Mouse (Mus musculus) midbrain, embryonic 16.5 days (tissue): ENCODE results near the gene 4930579F01Rik. TPM values are rescaled to one million over a fixed set of nuclear protein-coding genes. Genes with fewer than 3 reads are reported as not detected.

Experiments
- ATAC-seq: fragments of 200-750 bp; cut with Nextera tagmentation; 2 replicates; pipeline ENCODE4 v1.8.0; 2017; ENCODE audit warnings: moderate TSS enrichment
- H3K27ac ChIP-seq: fragments of 300-500 bp; sonication (generic); 2 replicates; pipeline ENCODE4 v1.5.1; 2014; ENCODE audit warnings: mild to moderate bottlenecking, low read length, mixed read lengths
- H3K27me3 ChIP-seq: fragments of 300-500 bp; sonication (generic); 2 replicates; pipeline ENCODE4 v1.6.1; 2014; ENCODE audit warnings: low read depth, low read length, mixed read lengths; ENCODE audit not compliant: control insufficient read depth, insufficient read depth
- H3K36me3 ChIP-seq: fragments of 300-500 bp; sonication (generic); 2 replicates; pipeline ENCODE4 v1.6.1; 2014; ENCODE audit warnings: mild to moderate bottlenecking, low read length, moderate library complexity, mixed read lengths; ENCODE audit not compliant: control insufficient read depth, insufficient read depth
- H3K4me1 ChIP-seq: fragments of 300-500 bp; sonication (generic); 2 replicates; pipeline ENCODE4 v1.6.1; 2014; ENCODE audit warnings: mild to moderate bottlenecking, low read length, mixed read lengths; ENCODE audit not compliant: control insufficient read depth, insufficient read depth
- H3K4me2 ChIP-seq: fragments of 300-500 bp; sonication (generic); 2 replicates; pipeline ENCODE4 v1.6.1; 2014; ENCODE audit warnings: mild to moderate bottlenecking, low read length, mixed read lengths
- H3K4me3 ChIP-seq: fragments of 300-500 bp; sonication (generic); 2 replicates; pipeline ENCODE4 v1.5.1; 2014; ENCODE audit warnings: low read depth, mild to moderate bottlenecking, low read length, moderate library complexity, mixed read lengths
- H3K9ac ChIP-seq: fragments of 300-500 bp; sonication (generic); 2 replicates; pipeline ENCODE4 v1.6.1; 2014; ENCODE audit warnings: low read depth, low read length, mixed read lengths
- H3K9me3 ChIP-seq: fragments of 300-500 bp; sonication (generic); replicated peaks from 2 replicates; pipeline ENCODE4 v1.6.1; 2014; ENCODE audit warnings: mild to moderate bottlenecking, low read length, mixed read lengths; ENCODE audit not compliant: control insufficient read depth, poor library complexity, severe bottlenecking
- WGBS: fragments of 180-500 bp; shearing (Covaris S2); extraction: QIAGEN DNeasy Blood & Tissue Kit; methylation state at CpG from one replicate; pipeline ENCODE4 v1.1.7; 2014; 5-methylcytosine and 5-hydroxymethylcytosine counted together
- polyA plus RNA-seq: library from polyadenylated mRNA; unstranded; fragments of >200 nt; fragmentation: Nextera tagmentation; extraction: Ambion mirVana; gene quantifications from 2 replicates; pipeline ENCODE4 v1.2.1, GENCODE M21; 2015

The 4930579F01Rik gene
- polyA plus RNA-seq, 1 experiment from 2014 or later = not detected

DNA sequence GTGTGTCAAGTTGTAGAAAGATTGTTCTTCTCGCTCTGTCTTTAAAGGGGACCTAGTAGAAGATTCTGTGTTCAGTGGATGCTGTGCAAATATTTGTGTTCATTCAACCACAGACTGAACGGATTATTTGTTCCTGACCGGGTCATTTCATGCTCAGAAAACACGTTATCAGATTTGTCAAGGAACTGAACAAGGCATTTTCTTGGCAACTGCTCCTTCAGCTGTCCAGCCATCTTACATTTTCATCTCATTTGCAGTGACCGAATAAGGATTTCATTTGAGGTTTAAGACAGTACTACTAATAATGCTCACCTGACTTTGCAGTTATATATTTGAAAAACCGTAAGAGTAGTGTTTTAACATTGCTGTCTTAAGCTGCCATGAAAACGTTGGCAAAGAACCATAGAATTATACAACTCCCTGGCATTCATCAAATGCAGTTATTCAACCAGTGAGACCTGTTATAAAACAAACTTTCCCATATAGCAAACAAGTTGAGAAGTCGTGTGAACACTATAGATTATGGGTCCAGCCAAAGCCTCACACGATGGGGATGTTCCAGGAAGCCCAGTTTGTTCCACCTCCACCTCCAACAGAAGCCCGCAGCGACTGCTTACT is 43.0 kb upstream of the 4930579F01Rik start:
- Histone ChIP-seq H3K9me3 (no peaks in the 10 kb centered on the region), H3K36me3 (no peaks in the 10 kb centered on the region), H3K4me2 (no peak overlapping the region), H3K27ac (no peak overlapping the region), H3K4me1 (no peaks in the 10 kb centered on the region; the same call in 1 of the 2 replicates), H3K4me3 (no peak overlapping the region), H3K27me3 (no peaks in the 10 kb centered on the region), H3K9ac (no peak overlapping the region)
- ATAC-seq = no peak
- WGBS = 74% methylated on average over 11 of the region's 11 CpGs

DNA sequence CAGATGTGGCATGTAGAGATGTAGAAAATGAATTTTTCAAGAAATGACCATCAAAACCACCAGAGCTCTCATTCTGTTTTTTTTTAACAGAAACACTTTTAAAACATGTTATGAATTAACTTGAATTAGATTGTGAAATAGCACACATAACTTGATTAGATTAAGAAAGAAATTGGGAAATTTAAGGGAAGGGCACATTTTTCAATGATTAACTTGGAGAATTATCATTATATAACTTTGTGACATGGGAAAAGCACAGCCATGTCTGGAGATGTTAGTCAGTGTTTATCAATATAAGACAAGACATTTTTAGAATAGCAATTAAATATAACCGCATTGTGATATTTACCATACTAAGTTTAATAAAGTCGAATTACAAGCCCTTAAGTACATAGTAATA is 37.9 kb upstream of the 4930579F01Rik start:
- Histone ChIP-seq H3K27me3 (no peaks in the 10 kb centered on the region), H3K9ac (no peak overlapping the region), H3K4me2 (no peak overlapping the region), H3K4me3 (no peak overlapping the region), H3K4me1 (no peaks in the 10 kb centered on the region), H3K36me3 (no peaks in the 10 kb centered on the region), H3K9me3 (no peaks in the 10 kb centered on the region), H3K27ac (no peak overlapping the region)
- 83% methylated on average over 2 of the region's 2 CpGs for WGBS
- ATAC-seq = no peak

- H3K9ac ChIP-seq = no peak overlapping the region
- no peaks in the 10 kb centered on the region for H3K36me3 ChIP-seq
- no peak overlapping the region for H3K27ac ChIP-seq
- WGBS = 78% methylated on average over 3 of the region's 3 CpGs
- H3K4me1 ChIP-seq = no peaks in the 10 kb centered on the region
- no peak overlapping the region for H3K4me2 ChIP-seq
- no peak for ATAC-seq
- H3K4me3 ChIP-seq = no peak overlapping the region
- no peaks in the 10 kb centered on the region for H3K9me3 ChIP-seq
- H3K27me3 ChIP-seq = no peaks in the 10 kb centered on the region
Measured at GRCm38 (mm10) chr3:138230266-138230665, 36.6 kb upstream of the 4930579F01Rik start.

- no peak for ATAC-seq
- no peaks in the 10 kb centered on the region for H3K36me3 ChIP-seq
- no peak overlapping the region for H3K4me3 ChIP-seq
- WGBS = 87% methylated on average over 1 of the region's 1 CpGs
- no peak overlapping the region for H3K27ac ChIP-seq
- H3K4me2 ChIP-seq = no peak overlapping the region
- H3K27me3 ChIP-seq = no peaks in the 10 kb centered on the region
- no peak overlapping the region for H3K9ac ChIP-seq
- no peaks in the 10 kb centered on the region for H3K9me3 ChIP-seq
- no peaks in the 10 kb centered on the region for H3K4me1 ChIP-seq
Measured at GRCm38 (mm10) chr3:138229448-138229847, 35.8 kb upstream of the 4930579F01Rik start.

DNA sequence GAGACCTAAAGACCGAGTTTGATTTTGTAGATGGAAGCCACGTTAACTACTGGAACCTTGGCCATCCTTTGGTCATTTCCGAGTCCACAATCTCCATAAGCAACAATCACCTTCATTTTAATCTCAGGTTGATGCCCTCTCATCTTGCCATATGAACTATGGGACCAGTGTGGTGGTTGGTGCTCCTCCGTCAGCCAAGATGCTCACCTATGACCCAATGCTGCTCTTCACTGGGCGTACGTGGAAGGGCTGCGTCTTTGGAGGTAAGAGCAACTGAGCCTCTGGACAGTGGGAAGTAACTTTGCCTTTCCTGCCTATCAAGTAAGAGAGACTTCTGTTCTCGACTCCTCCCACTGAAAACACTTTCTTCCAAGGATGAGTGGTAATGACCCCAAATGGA is 34.2 kb upstream of the 4930579F01Rik start:
- ATAC-seq = no peak
- Histone ChIP-seq H3K4me2 (no peak overlapping the region), H3K27ac (no peak overlapping the region), H3K4me3 (no peak overlapping the region), H3K9me3 (no peaks in the 10 kb centered on the region), H3K36me3 (no peaks in the 10 kb centered on the region), H3K27me3 (no peaks in the 10 kb centered on the region), H3K4me1 (no peaks in the 10 kb centered on the region), H3K9ac (no peak overlapping the region)
- WGBS = 95% methylated on average over 8 of the region's 8 CpGs

DNA sequence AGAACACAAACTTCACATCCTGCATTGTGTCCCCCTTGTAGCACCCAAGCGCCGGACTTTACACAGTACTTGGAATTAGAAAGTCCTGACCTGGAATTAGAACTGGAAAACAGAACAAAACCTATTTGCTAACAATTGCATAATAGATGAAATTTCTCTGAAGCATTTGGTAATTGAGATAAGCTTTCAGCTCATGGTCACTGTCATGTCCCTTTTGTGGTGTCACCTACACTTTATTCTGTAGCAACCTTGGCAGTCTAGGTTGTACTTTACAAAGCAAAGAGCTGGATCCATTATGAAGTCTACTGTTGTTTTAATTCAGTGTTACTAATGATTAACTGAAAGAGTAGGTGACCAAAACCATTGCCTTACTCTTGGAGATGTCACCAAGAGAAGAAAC is 33.5 kb upstream of the 4930579F01Rik start:
- H3K9ac ChIP-seq = no peak overlapping the region
- WGBS = 81% methylated on average over 2 of the region's 2 CpGs
- no peak overlapping the region for H3K4me2 ChIP-seq

DNA sequence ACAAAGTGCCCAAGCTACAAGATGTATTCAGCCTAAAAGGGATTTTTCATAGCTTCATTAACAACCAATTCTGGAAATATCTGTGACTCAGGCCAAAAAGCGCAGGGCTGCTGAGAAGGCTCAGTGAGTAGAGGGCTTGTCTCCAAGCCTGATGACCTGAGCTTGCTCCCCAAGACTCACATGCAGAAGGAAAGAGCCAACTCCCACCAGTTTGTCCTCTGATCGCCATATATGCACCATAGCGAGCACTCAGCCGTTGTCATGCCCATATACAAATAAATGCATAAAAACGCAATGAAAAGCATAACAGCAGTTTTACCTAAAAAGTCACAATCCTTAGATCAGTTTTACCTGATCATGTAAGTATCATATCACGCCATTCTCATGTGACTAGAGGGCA is 32.9 kb upstream of the 4930579F01Rik start:
- no peak overlapping the region for H3K9ac ChIP-seq
- no peaks in the 10 kb centered on the region for H3K4me1 ChIP-seq
- H3K4me2 ChIP-seq = no peak overlapping the region
- no peak for ATAC-seq
- WGBS = 96% methylated on average over 6 of the region's 6 CpGs
- H3K27ac ChIP-seq = no peak overlapping the region
- H3K27me3 ChIP-seq = no peaks in the 10 kb centered on the region
- H3K36me3 ChIP-seq = no peaks in the 10 kb centered on the region
- no peak overlapping the region for H3K4me3 ChIP-seq
- no peaks in the 10 kb centered on the region for H3K9me3 ChIP-seq

More for the DNA sequence above, 33.5 kb upstream of the 4930579F01Rik start:
- Histone ChIP-seq H3K4me1 (no peaks in the 10 kb centered on the region), H3K4me3 (no peak overlapping the region), H3K27ac (no peak overlapping the region), H3K27me3 (no peaks in the 10 kb centered on the region), H3K9me3 (no peaks in the 10 kb centered on the region), H3K36me3 (no peaks in the 10 kb centered on the region)
- no peak for ATAC-seq

- H3K9ac ChIP-seq = no peak overlapping the region
- H3K27ac ChIP-seq = no peak overlapping the region
- 35% methylated on average over 7 of the region's 7 CpGs for WGBS
- H3K36me3 ChIP-seq = no peaks in the 10 kb centered on the region
- H3K4me1 ChIP-seq = no peaks in the 10 kb centered on the region
- no peaks in the 10 kb centered on the region for H3K27me3 ChIP-seq
- no peak for ATAC-seq
- no peak overlapping the region for H3K4me2 ChIP-seq
- no peak overlapping the region for H3K4me3 ChIP-seq
- no peaks in the 10 kb centered on the region for H3K9me3 ChIP-seq
Measured at GRCm38 (mm10) chr3:138225853-138226252, 32.2 kb upstream of the 4930579F01Rik start.

DNA sequence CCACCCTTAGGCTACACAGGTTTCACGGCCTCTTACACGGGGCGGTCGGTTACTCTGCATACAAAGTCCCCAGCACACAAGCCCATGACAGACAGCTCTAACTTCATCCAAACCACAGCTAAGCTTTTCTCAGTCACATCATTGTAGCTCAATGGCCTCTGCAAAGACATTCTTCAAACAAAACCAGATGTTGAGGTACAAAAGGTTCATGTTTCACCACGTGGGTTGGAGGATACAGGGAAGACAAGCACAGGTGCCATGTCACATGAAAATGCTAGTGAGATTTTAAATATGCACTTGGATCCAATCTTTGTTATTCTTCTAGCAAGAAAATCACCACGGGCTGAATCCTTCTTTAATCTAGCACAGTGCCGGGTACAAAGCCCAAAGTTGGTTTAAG is 31.7 kb upstream of the 4930579F01Rik start:
- Histone ChIP-seq H3K9me3 (no peaks in the 10 kb centered on the region), H3K36me3 (no peaks in the 10 kb centered on the region), H3K4me1 (no peaks in the 10 kb centered on the region), H3K27me3 (no peaks in the 10 kb centered on the region), H3K9ac (no peak overlapping the region), H3K4me2 (no peak overlapping the region), H3K4me3 (no peak overlapping the region), H3K27ac (no peak overlapping the region)
- 68% methylated on average over 7 of the region's 7 CpGs for WGBS
- no peak for ATAC-seq
